25 mouse cellular contexts compared by ENCODE assay signal in the genomic region with DNA sequence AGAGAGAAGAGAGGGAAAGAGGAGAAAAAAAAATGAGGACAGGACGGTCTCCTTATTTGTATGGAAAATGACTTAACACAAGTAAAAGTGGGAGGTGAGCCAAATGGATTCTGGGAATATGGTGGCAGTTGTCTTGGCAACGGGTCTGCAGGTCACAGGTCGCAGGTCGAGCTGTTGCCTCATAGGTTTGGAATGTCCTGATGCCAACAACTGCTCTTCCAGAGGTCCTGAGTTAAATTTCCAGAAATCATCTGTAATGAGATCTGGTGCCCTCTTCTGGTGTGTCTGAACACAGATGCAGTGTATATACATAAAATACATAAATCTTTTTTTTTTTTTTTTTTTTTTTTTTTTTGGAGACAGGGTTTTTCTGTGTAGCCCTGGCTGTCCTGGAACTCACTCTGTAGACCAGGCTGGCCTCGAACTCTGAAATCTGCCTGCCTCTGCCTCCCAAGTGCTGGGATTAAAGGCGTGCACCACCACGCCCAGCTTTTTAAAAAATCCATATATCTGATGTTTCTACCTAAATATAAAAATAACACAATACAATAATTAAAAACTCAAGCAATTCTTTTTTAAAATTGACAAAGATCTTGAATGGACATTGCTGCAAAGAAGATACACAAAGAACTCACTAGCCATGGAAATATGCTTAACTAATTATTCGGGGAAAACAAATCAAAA. TPM values are rescaled to one million over a fixed set of nuclear protein-coding genes. Genes with fewer than 3 reads are reported as not detected.
A peak's percentile ranks its signal among the peaks of the same experiment; 100 is the strongest.
DNase-seq lines count a peak whose midpoint lies in the region; ATAC-seq and TF ChIP-seq lines count a peak whose summit lies in the region.
"Not testable (repeated sequence)": the region's sequence is repeated elsewhere in the genome, so short reads cannot be mapped to it uniquely, and the experiment has no call there.
"Had no signal": no experiment of that assay in that cellular context is flagged by ENCODE, and none has a peak within 500 bp of the region (broad histone marks: within the 10 kb centered on the region; RNA-seq: fewer than 3 reads in every experiment).

No protein-coding gene starts in this region.

- DNase-seq in 3134 (ENCODE audit: extremely low read depth, insufficient read length, low spot score) (peak; percentile 55), NIH3T3 (ENCODE audit: low read depth) (peak; percentile 39)
- peak; percentile 53 for DNase-seq in embryo, embryonic 10 days (ENCODE audit: low spot score)
- not testable (repeated sequence) for DNase-seq in forebrain, postnatal 0 days
- peak; percentile 98 for DNase-seq in liver, adult 2 months (ENCODE audit: extremely low read depth, low read depth, low spot score)
- peak; percentile 30 for DNase-seq in midbrain, embryonic 10.5 days (ENCODE audit: low spot score)
- DNase-seq in retina, postnatal 1 day, result peak; percentile 52

- not testable (repeated sequence) for TF ChIP-seq POLR2A in liver, adult 2 months (IDR thresholded peaks at IDR 0.05; ENCODE audit: extremely low read depth, insufficient read depth, low read length)

- not testable (repeated sequence) for H3K4me1 ChIP-seq in forebrain, postnatal 0 days (ENCODE audit: insufficient read depth); intestine, postnatal 0 days (replicated peaks; ENCODE audit: control insufficient read depth, insufficient read depth, low read length)
- H3K4me1 ChIP-seq in liver, adult 2 months (ENCODE audit: control insufficient read depth, insufficient read depth, low read length), result peaks cover 12% of the 10 kb centered on the region
- peaks cover 26% of the 10 kb centered on the region for H3K4me1 ChIP-seq in midbrain, embryonic 10.5 days

- H3K4me2 ChIP-seq in forebrain, postnatal 0 days (ENCODE audit: low read depth); intestine, postnatal 0 days (replicated peaks; ENCODE audit: low read depth): not testable (repeated sequence)

- peaks cover 22% of the 10 kb centered on the region for H3K36me3 ChIP-seq in forebrain, postnatal 0 days (ENCODE audit: insufficient read depth)
- H3K36me3 ChIP-seq in intestine, postnatal 0 days (ENCODE audit: control insufficient read depth, insufficient read depth), result peaks cover 21% of the 10 kb centered on the region
- peaks cover 16% of the 10 kb centered on the region for H3K36me3 ChIP-seq in liver, adult 2 months (ENCODE audit: control insufficient read depth, insufficient read depth, low read length)
- H3K36me3 ChIP-seq in midbrain, embryonic 10.5 days, result peaks cover 25% of the 10 kb centered on the region

- H3K79me2 ChIP-seq in liver, adult 2 months (ENCODE audit: control insufficient read depth, insufficient read depth, low read length), result not testable (repeated sequence)

- H3K27me3 ChIP-seq in forebrain, postnatal 0 days (ENCODE audit: insufficient read depth, low read length); intestine, postnatal 0 days (replicated peaks; ENCODE audit: control insufficient read depth, insufficient read depth, low read length); liver, adult 2 months (ENCODE audit: control insufficient read depth, insufficient read depth, low read length): not testable (repeated sequence)
- H3K27me3 ChIP-seq in midbrain, embryonic 10.5 days (ENCODE audit: low read depth, poor library complexity, severe bottlenecking), result peaks cover 24% of the 10 kb centered on the region

- H3K4me3 ChIP-seq in forebrain, postnatal 0 days (ENCODE audit: low read depth, low read length); intestine, postnatal 0 days (ENCODE audit: low read depth, low read length); liver, adult 2 months (ENCODE audit: insufficient read depth, low read depth, low read length); midbrain, embryonic 10.5 days: not testable (repeated sequence)

- not testable (repeated sequence) for ATAC-seq in forebrain, postnatal 0 days; intestine, postnatal 0 days

- not testable (repeated sequence) for H3K9ac ChIP-seq in forebrain, postnatal 0 days; intestine, postnatal 0 days (ENCODE audit: low read depth, low read length); liver, adult 2 months (ENCODE audit: low read depth, low read length)

- 92% methylated on average over 8 of the region's 8 CpGs for WGBS in forebrain, postnatal 0 days
- 93% methylated on average over 8 of the region's 8 CpGs for WGBS in intestine, postnatal 0 days
- WGBS in liver, adult 2 months, result 50% methylated on average over 8 of the region's 8 CpGs
- WGBS in midbrain, embryonic 10.5 days, result 89% methylated on average over 8 of the region's 8 CpGs

- not testable (repeated sequence) for H3K27ac ChIP-seq in forebrain, postnatal 0 days (ENCODE audit: low read depth, low read length); intestine, postnatal 0 days (ENCODE audit: low read depth, low read length); midbrain, embryonic 10.5 days (replicated peaks)
- peak overlapping the region; percentile 94 for H3K27ac ChIP-seq in liver, adult 2 months (replicated peaks; ENCODE audit: insufficient read depth, low read depth, low read length)

- not testable (repeated sequence) for H3K9me3 ChIP-seq in forebrain, postnatal 0 days (ENCODE audit: low read length); intestine, postnatal 0 days (ENCODE audit: control insufficient read depth); midbrain, embryonic 10.5 days (replicated peaks)

- TF ChIP-seq CTCF in forebrain, postnatal 0 days (IDR thresholded peaks at IDR 0.05; ENCODE audit: low read depth), result 0 out of 2 replicates have a peak, but pooled peaks have one; percentile 8
- TF ChIP-seq CTCF in intestine, postnatal 0 days (IDR thresholded peaks at IDR 0.05; ENCODE audit: low read depth), result peak; percentile 25; the same call in 1 of the 2 replicates
- not testable (repeated sequence) for TF ChIP-seq CTCF in liver, adult 2 months (IDR thresholded peaks at IDR 0.05; ENCODE audit: low read depth, low read length)

RNA-seq across cellular contexts. Expression of gene Psmb6, which starts 1.7 kb away (rescaled TPM):
- 428 and 451 TPM in 2 replicates for total RNA-seq in forebrain, postnatal 0 days (2014; rRNA removed)
- 820 and 1,026 TPM in 2 replicates for polyA plus RNA-seq in forebrain, postnatal 0 days (2015; fragmentation: Nextera tagmentation; extraction: Ambion mirVana)
- polyA plus RNA-seq in intestine, postnatal 0 days (2015; fragmentation: Nextera tagmentation; extraction: Ambion mirVana), result 462 and 489 TPM in 2 replicates
- 291 and 298 TPM in 2 replicates for total RNA-seq in liver, adult 2 months (2014; rRNA removed)
- 312 and 336 TPM in 2 replicates for polyA plus RNA-seq in liver, adult 2 months (2012; rRNA removed)
- 1,085 and 1,129 TPM in 2 replicates for polyA plus RNA-seq in midbrain, embryonic 10.5 days (2016; fragmentation: Nextera tagmentation; extraction: Ambion mirVana)

RNA-seq across cellular contexts. Expression of gene Gltpd2, which starts 4.5 kb away (rescaled TPM):
- not detected in 2 replicates for total RNA-seq in forebrain, postnatal 0 days (2014; rRNA removed)
- 0.18 and 0.25 TPM in 2 replicates for polyA plus RNA-seq in forebrain, postnatal 0 days (2015; fragmentation: Nextera tagmentation; extraction: Ambion mirVana)
- 0.30 and 0.82 TPM in 2 replicates for polyA plus RNA-seq in intestine, postnatal 0 days (2015; fragmentation: Nextera tagmentation; extraction: Ambion mirVana)
- total RNA-seq in liver, adult 2 months (2014; rRNA removed), result 74.9 and 91.6 TPM in 2 replicates
- 276 and 320 TPM in 2 replicates for polyA plus RNA-seq in liver, adult 2 months (2012; rRNA removed)
- polyA plus RNA-seq in midbrain, embryonic 10.5 days (2016; fragmentation: Nextera tagmentation; extraction: Ambion mirVana), result 0.15 and 0.25 TPM in 2 replicates
- total RNA-seq: adrenal gland, adult 18-20 months; adrenal gland, postnatal 36 days; gastrocnemius, postnatal 14 days; heart, adult 18-20 months; heart, postnatal 14 days; layer of hippocampus, postnatal 14 days; neutrophil, adult 5-6 weeks had no signal
- polyA plus RNA-seq: CD4-positive, CD25-positive, alpha-beta regulatory T cell, adult 4 months; cortical plate, adult 2 months; testis, adult 2 months had no signal

RNA-seq across cellular contexts. Expression of gene Vmo1, which starts 9.0 kb away (rescaled TPM):
- not detected in 2 replicates for total RNA-seq in forebrain, postnatal 0 days (2014; rRNA removed)
- polyA plus RNA-seq in forebrain, postnatal 0 days (2015; fragmentation: Nextera tagmentation; extraction: Ambion mirVana), result 0.24 TPM in 1 of 2 replicates, not detected in the other
- 0.25 and 0.31 TPM in 2 replicates for polyA plus RNA-seq in intestine, postnatal 0 days (2015; fragmentation: Nextera tagmentation; extraction: Ambion mirVana)
- total RNA-seq in liver, adult 2 months (2014; rRNA removed), result 3.2 and 3.9 TPM in 2 replicates
- polyA plus RNA-seq in liver, adult 2 months (2012; rRNA removed), result 5.5 and 7.3 TPM in 2 replicates
- polyA plus RNA-seq in midbrain, embryonic 10.5 days (2016; fragmentation: Nextera tagmentation; extraction: Ambion mirVana), result not detected in 2 replicates
- total RNA-seq: adrenal gland, adult 18-20 months; gastrocnemius, postnatal 14 days; heart, adult 18-20 months; layer of hippocampus, postnatal 14 days; neutrophil, adult 5-6 weeks had no signal
- polyA plus RNA-seq: CD4-positive, CD25-positive, alpha-beta regulatory T cell, adult 4 months; heart, embryonic 13.5 days had no signal

RNA-seq across cellular contexts. Expression of gene Gm40193, which starts 9.3 kb away (rescaled TPM):
- total RNA-seq in forebrain, postnatal 0 days (2014; rRNA removed), result not detected in 2 replicates
- polyA plus RNA-seq in forebrain, postnatal 0 days (2015; fragmentation: Nextera tagmentation; extraction: Ambion mirVana), result not detected in 2 replicates
- polyA plus RNA-seq in intestine, postnatal 0 days (2015; fragmentation: Nextera tagmentation; extraction: Ambion mirVana), result not detected in 2 replicates
- not detected in 2 replicates for total RNA-seq in liver, adult 2 months (2014; rRNA removed)
- not detected in 2 replicates for polyA plus RNA-seq in liver, adult 2 months (2012; rRNA removed)
- not detected in 2 replicates for polyA plus RNA-seq in midbrain, embryonic 10.5 days (2016; fragmentation: Nextera tagmentation; extraction: Ambion mirVana)
- total RNA-seq: adrenal gland, adult 18-20 months; adrenal gland, postnatal 36 days; gastrocnemius, postnatal 14 days; heart, adult 18-20 months; heart, postnatal 14 days; layer of hippocampus, postnatal 14 days; neutrophil, adult 5-6 weeks had no signal
- polyA plus RNA-seq: CD4-positive, CD25-positive, alpha-beta regulatory T cell, adult 4 months; cortical plate, adult 2 months; forebrain, embryonic 15.5 days; heart, embryonic 13.5 days; hindbrain, embryonic 12.5 days; limb, embryonic 11.5 days; liver, embryonic 11.5 days; lung, adult 2 months; testis, adult 2 months; urinary bladder, adult 2 months had no signal

RNA-seq across cellular contexts. Expression of gene Pld2, which starts 16.4 kb away (rescaled TPM):
- total RNA-seq in forebrain, postnatal 0 days (2014; rRNA removed), result 33.7 and 40.5 TPM in 2 replicates
- polyA plus RNA-seq in forebrain, postnatal 0 days (2015; fragmentation: Nextera tagmentation; extraction: Ambion mirVana), result 8.4 and 11.6 TPM in 2 replicates
- polyA plus RNA-seq in intestine, postnatal 0 days (2015; fragmentation: Nextera tagmentation; extraction: Ambion mirVana), result 5.9 and 6.3 TPM in 2 replicates
- 3.3 and 3.8 TPM in 2 replicates for total RNA-seq in liver, adult 2 months (2014; rRNA removed)
- polyA plus RNA-seq in liver, adult 2 months (2012; rRNA removed), result 6.4 and 9.5 TPM in 2 replicates
- 3.5 and 4.1 TPM in 2 replicates for polyA plus RNA-seq in midbrain, embryonic 10.5 days (2016; fragmentation: Nextera tagmentation; extraction: Ambion mirVana)

Comparison
In these comparisons a context has a peak if more than half of its experiments do, and no peak if none do; other contexts are left out.
1. RNA of gene Gltpd2, which starts 4.5 kb away (polyA plus RNA-seq): 276 to 320 TPM in liver, adult 2 months; 0.30 to 0.82 TPM in intestine, postnatal 0 days, 0.18 to 0.25 TPM in forebrain, postnatal 0 days and 0.15 to 0.25 TPM in midbrain, embryonic 10.5 days; every median in the first group is over 100 times any median in the second.